Mouse (Mus musculus) forebrain, embryonic 14.5 days (tissue): ENCODE data around the gene Scn4a. TPM values are rescaled to one million over a fixed set of nuclear protein-coding genes. Genes with fewer than 3 reads are reported as not detected.
A peak's percentile ranks its signal among the peaks of the same experiment; 100 is the strongest.

Experiments used
- ATAC-seq: fragments of 200-750 bp; cut with Nextera tagmentation; 2 replicates; pipeline ENCODE4 v1.8.0; 2017; ENCODE audit warnings: mild to moderate bottlenecking, moderate library complexity
- DNase-seq: peaks from one replicate; pipeline ENCODE4 v3.0.0-alpha.2; 2015; ENCODE audit warnings: low spot score
- H3K27ac ChIP-seq: fragments of 300-500 bp; sonication (generic); 2 replicates; pipeline ENCODE4 v1.5.1; 2014; ENCODE audit warnings: low read depth, mild to moderate bottlenecking, control low read depth, low read length, moderate library complexity
- H3K27me3 ChIP-seq: fragments of 300-500 bp; sonication (generic); replicated peaks from 2 replicates; pipeline ENCODE4 v1.6.1; 2014; ENCODE audit warnings: low read length, control low read depth, mixed read lengths; ENCODE audit not compliant: control insufficient read depth, insufficient read depth
- H3K36me3 ChIP-seq: fragments of 300-500 bp; sonication (generic); 2 replicates; pipeline ENCODE4 v1.6.1; 2014; ENCODE audit warnings: low read length, control low read depth; ENCODE audit not compliant: control insufficient read depth, insufficient read depth
- H3K4me1 ChIP-seq: fragments of 300-500 bp; sonication (generic); 2 replicates; pipeline ENCODE4 v1.6.1; 2014; ENCODE audit warnings: antibody characterized with exemption, low read length, control low read depth; ENCODE audit not compliant: control insufficient read depth, insufficient read depth
- H3K4me2 ChIP-seq: fragments of 300-500 bp; sonication (generic); 2 replicates; pipeline ENCODE4 v1.6.1; 2014; ENCODE audit warnings: mild to moderate bottlenecking, control low read depth, low read length
- H3K4me3 ChIP-seq: fragments of 300-500 bp; sonication (generic); 2 replicates; pipeline ENCODE4 v1.5.1; 2014; ENCODE audit warnings: low read depth, low read length, control low read depth
- H3K9ac ChIP-seq: fragments of 300-500 bp; sonication (generic); 2 replicates; pipeline ENCODE4 v1.6.1; 2014; ENCODE audit warnings: mild to moderate bottlenecking, low read length, control low read depth, moderate library complexity
- H3K9me3 ChIP-seq: fragments of 300-500 bp; sonication (generic); replicated peaks from 2 replicates; pipeline ENCODE4 v1.6.1; 2016; ENCODE audit warnings: low read length, control low read depth, mixed read lengths; ENCODE audit not compliant: control insufficient read depth
- WGBS: fragments of 180-500 bp; shearing (Covaris S2); extraction: QIAGEN DNeasy Blood & Tissue Kit; methylation state at CpG from one replicate; pipeline ENCODE4 v1.1.7; 2014; 5-methylcytosine and 5-hydroxymethylcytosine counted together
- polyA plus RNA-seq: library from polyadenylated mRNA; unstranded; fragments of >200 nt; fragmentation: Nextera tagmentation; extraction: Ambion mirVana; gene quantifications from 2 replicates; pipeline ENCODE4 v1.2.1, GENCODE M21; 2014

Scn4a gene
- polyA plus RNA-seq, 1 experiment from 2014 or later, result not detected

GRCm38 (mm10) chr11:106269060-106269431 lies 84.0 kb downstream of the Scn4a start:
- Histone ChIP-seq H3K36me3 (peaks cover 30% of the 10 kb centered on the region), H3K27me3 (no peaks in the 10 kb centered on the region), H3K4me2 (peak overlapping the region; percentile 14; the same call in 1 of the 2 replicates), H3K4me1 (peaks cover 27% of the 10 kb centered on the region), H3K9ac (peak overlapping the region; percentile 41; the same call in 1 of the 2 replicates), H3K9me3 (no peaks in the 10 kb centered on the region), H3K4me3 (no peak overlapping the region), H3K27ac (peak overlapping the region; percentile 62; the same call in 1 of the 2 replicates)
- DNase-seq (peak; percentile 39), ATAC-seq (no peak)
- WGBS, result 63% methylated on average over 3 of the region's 3 CpGs

Other genes with a start within 250 kb of the Scn4a start
- not detected in 2 replicates for gene Gm10840, start 192.4 kb downstream of the Scn4a start, polyA plus RNA-seq
- 223 and 240 TPM in 2 replicates for gene Limd2, start 192.4 kb downstream of the Scn4a start, polyA plus RNA-seq
- 31.1 and 34.1 TPM in 2 replicates for gene Strada, start 151.1 kb downstream of the Scn4a start, polyA plus RNA-seq
- 71.0 and 80.1 TPM in 2 replicates for gene Ccdc47, start 136.9 kb downstream of the Scn4a start, polyA plus RNA-seq
- gene Ddx42, start 136.4 kb downstream of the Scn4a start, polyA plus RNA-seq, result 65.6 and 75.2 TPM in 2 replicates
- gene Ftsj3, start 97.2 kb downstream of the Scn4a start, polyA plus RNA-seq, result 34.6 and 35.8 TPM in 2 replicates
- gene Psmc5, start 97.1 kb downstream of the Scn4a start, polyA plus RNA-seq, result 279 and 286 TPM in 2 replicates
- 11.1 and 11.7 TPM in 2 replicates for gene Smarcd2, start 80.3 kb downstream of the Scn4a start, polyA plus RNA-seq
- 0.05 and 0.22 TPM in 2 replicates for gene Tcam1, start 76.6 kb downstream of the Scn4a start, polyA plus RNA-seq
- gene Gh, start 51.4 kb downstream of the Scn4a start, polyA plus RNA-seq, result not detected in 2 replicates
- 0.79 and 0.95 TPM in 2 replicates for gene Cd79b, start 38.5 kb downstream of the Scn4a start, polyA plus RNA-seq
- gene Prr29, start 12.2 kb upstream of the Scn4a start, polyA plus RNA-seq, result not detected in 2 replicates
- 16.0 and 17.9 TPM in 2 replicates for gene Icam2, start 34.8 kb upstream of the Scn4a start, polyA plus RNA-seq
- gene Ern1, start 134.6 kb upstream of the Scn4a start, polyA plus RNA-seq, result 2.9 and 4.1 TPM in 2 replicates